Mouse (Mus musculus): ENCODE results near the gene Upp2. TPM values are rescaled to one million over a fixed set of nuclear protein-coding genes. Genes with fewer than 3 reads are reported as not detected.

The Upp2 gene
- total RNA-seq, 1 experiment: 0.67 TPM

- no peak for DNase-seq (ENCODE audit: low read depth, low spot score)
- Histone ChIP-seq H3K9me3 (ENCODE audit: control insufficient read depth, insufficient read depth, low read depth, low read length) (no peaks in the 10 kb centered on the region), H3K4me1 (ENCODE audit: control insufficient read depth in 2 of 2, insufficient read depth in 2 of 2, low read length in 2 of 2, poor library complexity in 1 of 2) (peaks cover 0 to 2% of the 10 kb centered on the region in 2 experiments; a peak in 2 of 4 replicates), H3K27ac (ENCODE audit: insufficient read depth, low read depth, low read length, poor library complexity, severe bottlenecking) (no peak overlapping the region), H3K9ac (ENCODE audit: insufficient read depth, low read depth, low read length, poor library complexity, severe bottlenecking) (no peak overlapping the region), H3K4me3 (ENCODE audit: insufficient read depth in 1 of 2, low read depth in 1 of 2, low read length in 2 of 2, poor library complexity in 1 of 2, severe bottlenecking in 1 of 2) (no peak overlapping the region), H3K36me3 (ENCODE audit: control insufficient read depth, insufficient read depth, low read length, poor library complexity, severe bottlenecking) (no peaks in the 10 kb centered on the region)
- in situ Hi-C loops (cut with MboI; ENCODE audit: low sequenced_read_pairs in 2 of 2, unreplicated experiment in 2 of 2): no loop called here
- no peak for TF ChIP-seq CHD2 (IDR thresholded peaks at IDR 0.05; ENCODE audit: low read depth, low read length)
- TF ChIP-seq HCFC1 (IDR thresholded peaks at IDR 0.05; ENCODE audit: borderline replicate concordance, insufficient read depth, low read length): no peak
- TF ChIP-seq ZC3H11A (IDR thresholded peaks at IDR 0.05; ENCODE audit: borderline replicate concordance, low read depth, low read length): no peak
- TF ChIP-seq MAFK (IDR thresholded peaks at IDR 0.05; ENCODE audit: insufficient read depth, low read depth, low read length): no peak
- TF ChIP-seq ZNF384 (IDR thresholded peaks at IDR 0.05; ENCODE audit: low read depth, low read length): no peak
Measured at GRCm38 (mm10) chr2:58645667-58646066, 78.6 kb downstream of the Upp2 start.

- TF ChIP-seq CHD2 (IDR thresholded peaks at IDR 0.05; ENCODE audit: low read depth, low read length): no peak
- no peak for TF ChIP-seq ZC3H11A (IDR thresholded peaks at IDR 0.05; ENCODE audit: borderline replicate concordance, low read depth, low read length)
- no peak for TF ChIP-seq ZNF384 (IDR thresholded peaks at IDR 0.05; ENCODE audit: low read depth, low read length)
- no peak for TF ChIP-seq HCFC1 (IDR thresholded peaks at IDR 0.05; ENCODE audit: borderline replicate concordance, insufficient read depth, low read length)
- no peak for TF ChIP-seq MAFK (IDR thresholded peaks at IDR 0.05; ENCODE audit: insufficient read depth, low read depth, low read length)
- Histone ChIP-seq H3K9ac (ENCODE audit: insufficient read depth, low read depth, low read length, poor library complexity, severe bottlenecking) (no peak overlapping the region), H3K4me1 (ENCODE audit: control insufficient read depth in 2 of 2, insufficient read depth in 2 of 2, low read length in 2 of 2, poor library complexity in 1 of 2) (peaks cover 2% of the 10 kb centered on the region in 2 experiments; a peak in 1 of 4 replicates), H3K27ac (ENCODE audit: insufficient read depth, low read depth, low read length, poor library complexity, severe bottlenecking) (no peak overlapping the region), H3K36me3 (ENCODE audit: control insufficient read depth, insufficient read depth, low read length, poor library complexity, severe bottlenecking) (no peaks in the 10 kb centered on the region), H3K9me3 (ENCODE audit: control insufficient read depth, insufficient read depth, low read depth, low read length) (no peaks in the 10 kb centered on the region), H3K4me3 (ENCODE audit: insufficient read depth in 1 of 2, low read depth in 1 of 2, low read length in 2 of 2, poor library complexity in 1 of 2, severe bottlenecking in 1 of 2) (no peak overlapping the region)
- in situ Hi-C loops (cut with MboI; ENCODE audit: low sequenced_read_pairs in 2 of 2, unreplicated experiment in 2 of 2): loop anchor here (25.0 kb wide), 3 partner anchors 443 to 618 kb away; partner anchors contain the start of gene Cytip (in 1 of the 2)
- DNase-seq (ENCODE audit: low read depth, low spot score): no peak
Measured at GRCm38 (mm10) chr2:58655169-58655568, 88.1 kb downstream of the Upp2 start.

- in situ Hi-C loops (cut with MboI; ENCODE audit: low sequenced_read_pairs in 2 of 2, unreplicated experiment in 2 of 2): loop anchor here (25.0 kb wide), 3 partner anchors 445 to 620 kb away; partner anchors contain the start of gene Cytip (in 1 of the 2)
- TF ChIP-seq HCFC1 (IDR thresholded peaks at IDR 0.05; ENCODE audit: borderline replicate concordance, insufficient read depth, low read length) (no peak), MAFK (IDR thresholded peaks at IDR 0.05; ENCODE audit: insufficient read depth, low read depth, low read length) (no peak), CHD2 (IDR thresholded peaks at IDR 0.05; ENCODE audit: low read depth, low read length) (no peak)
- DNase-seq (ENCODE audit: low read depth, low spot score): no peak
- Histone ChIP-seq H3K27ac (ENCODE audit: insufficient read depth, low read depth, low read length, poor library complexity, severe bottlenecking) (no peak overlapping the region), H3K9ac (ENCODE audit: insufficient read depth, low read depth, low read length, poor library complexity, severe bottlenecking) (no peak overlapping the region), H3K4me3 (ENCODE audit: insufficient read depth in 1 of 2, low read depth in 1 of 2, low read length in 2 of 2, poor library complexity in 1 of 2, severe bottlenecking in 1 of 2) (no peak overlapping the region), H3K4me1 (ENCODE audit: control insufficient read depth in 2 of 2, insufficient read depth in 2 of 2, low read length in 2 of 2, poor library complexity in 1 of 2) (peaks cover 2 to 8% of the 10 kb centered on the region in 2 experiments; a peak in 2 of 4 replicates), H3K9me3 (ENCODE audit: control insufficient read depth, insufficient read depth, low read depth, low read length) (no peaks in the 10 kb centered on the region), H3K36me3 (ENCODE audit: control insufficient read depth, insufficient read depth, low read length, poor library complexity, severe bottlenecking) (no peaks in the 10 kb centered on the region)
Measured at GRCm38 (mm10) chr2:58656959-58657358, 89.9 kb downstream of the Upp2 start.

- Histone ChIP-seq H3K27ac (ENCODE audit: insufficient read depth, low read depth, low read length, poor library complexity, severe bottlenecking) (no peak overlapping the region), H3K4me1 (ENCODE audit: control insufficient read depth in 2 of 2, insufficient read depth in 2 of 2, low read length in 2 of 2, poor library complexity in 1 of 2) (peaks cover 2 to 8% of the 10 kb centered on the region in 2 experiments; a peak in 2 of 4 replicates), H3K4me3 (ENCODE audit: insufficient read depth in 1 of 2, low read depth in 1 of 2, low read length in 2 of 2, poor library complexity in 1 of 2, severe bottlenecking in 1 of 2) (no peak overlapping the region), H3K9ac (ENCODE audit: insufficient read depth, low read depth, low read length, poor library complexity, severe bottlenecking) (no peak overlapping the region), H3K36me3 (ENCODE audit: control insufficient read depth, insufficient read depth, low read length, poor library complexity, severe bottlenecking) (no peaks in the 10 kb centered on the region), H3K9me3 (ENCODE audit: control insufficient read depth, insufficient read depth, low read depth, low read length) (no peaks in the 10 kb centered on the region)
- TF ChIP-seq ZC3H11A (IDR thresholded peaks at IDR 0.05; ENCODE audit: borderline replicate concordance, low read depth, low read length): 0 out of 2 replicates have a peak, but pooled peaks have one; percentile 6
- TF ChIP-seq MAFK (IDR thresholded peaks at IDR 0.05; ENCODE audit: insufficient read depth, low read depth, low read length): no peak
- TF ChIP-seq HCFC1 (IDR thresholded peaks at IDR 0.05; ENCODE audit: borderline replicate concordance, insufficient read depth, low read length): no peak
- DNase-seq (ENCODE audit: low read depth, low spot score): no peak
- in situ Hi-C loops (cut with MboI; ENCODE audit: low sequenced_read_pairs in 2 of 2, unreplicated experiment in 2 of 2): loop anchor here (25.0 kb wide), 3 partner anchors 446 to 621 kb away; partner anchors contain the start of gene Cytip (in 1 of the 2)
Measured at GRCm38 (mm10) chr2:58657855-58658254, 90.8 kb downstream of the Upp2 start.
